Mouse (Mus musculus): ENCODE measurements around the gene Slc38a3. TPM values are rescaled to one million over a fixed set of nuclear protein-coding genes. Genes with fewer than 3 reads are reported as not detected.

The Slc38a3 gene
- total RNA-seq, 2 experiments from 2014 or later: 0.33 to 0.64 TPM

DNA sequence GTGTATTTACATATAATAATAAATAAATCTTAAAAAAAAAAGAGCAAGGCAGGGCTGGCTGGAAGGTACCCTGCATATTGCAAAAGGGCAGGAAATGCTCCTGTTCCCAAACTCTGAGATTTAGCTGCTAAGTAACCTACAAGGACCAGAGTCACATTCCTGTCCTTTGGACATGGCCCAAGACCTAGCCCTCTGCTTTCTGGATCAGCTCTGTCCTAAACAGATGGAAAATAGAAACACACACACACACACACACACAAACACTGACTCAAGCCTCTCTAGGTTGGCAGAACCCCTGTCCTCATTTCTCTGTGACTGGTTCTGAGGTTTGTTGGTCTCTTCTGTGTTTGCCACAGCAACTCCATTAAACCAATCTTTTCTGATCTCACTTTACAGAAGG is 48.4 kb downstream of the Slc38a3 start:
- no peak for DNase-seq (ENCODE audit: low spot score in 2 of 2)

- DNase-seq (ENCODE audit: low spot score in 2 of 2): peak in 1 of 2 experiments; percentile 32
Measured at GRCm38 (mm10) chr9:107619546-107619879, 49.8 kb downstream of the Slc38a3 start.

DNA sequence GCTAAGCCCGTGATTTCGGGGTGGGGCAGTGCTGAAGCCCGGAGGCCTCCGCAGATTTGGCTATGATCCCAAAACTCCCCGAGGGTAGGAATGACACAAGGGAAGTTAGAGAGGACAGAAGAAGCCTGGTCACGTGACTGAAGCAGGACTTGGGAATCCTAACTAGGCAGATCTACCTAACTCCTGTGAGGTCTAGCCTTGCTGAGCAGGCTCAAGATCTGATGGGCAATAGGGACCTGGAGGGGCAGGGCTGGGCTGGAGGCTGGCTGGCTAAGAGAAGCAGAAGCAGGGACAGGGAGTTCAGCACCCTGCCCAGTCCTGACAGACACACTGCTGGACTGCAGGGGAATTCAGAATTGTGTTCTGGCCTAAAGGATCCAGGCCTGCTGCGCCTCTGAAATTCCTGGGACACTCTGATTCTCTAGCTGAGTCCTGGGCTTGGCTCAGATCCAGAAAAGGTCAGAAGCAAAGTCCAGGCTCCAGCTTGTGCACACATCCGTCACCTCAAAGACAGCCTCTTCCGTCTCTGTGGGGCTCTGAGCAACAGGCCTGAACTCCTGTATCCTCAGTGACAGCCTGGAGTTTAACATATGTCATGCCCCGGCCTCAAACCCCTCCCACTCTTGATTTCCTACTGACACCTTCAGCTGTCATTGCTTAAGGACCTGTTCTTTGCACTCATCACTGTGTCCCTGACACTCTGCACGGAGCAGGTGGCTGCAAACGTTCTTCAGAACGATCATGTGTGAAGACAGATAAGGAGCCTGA is 50.4 kb downstream of the Slc38a3 start:
- DNase-seq (ENCODE audit: low spot score in 2 of 2): no peak

GRCm38 (mm10) chr9:107618098-107618497 is 51.2 kb downstream of the Slc38a3 start:
- no peak for DNase-seq (ENCODE audit: low spot score in 2 of 2)

GRCm38 (mm10) chr9:107617461-107617860 is 51.9 kb downstream of the Slc38a3 start:
- DNase-seq (ENCODE audit: low spot score in 2 of 2): no peak

GRCm38 (mm10) chr9:107615035-107615434 is 54.3 kb downstream of the Slc38a3 start:
- no peak for DNase-seq (ENCODE audit: low spot score in 2 of 2)

DNA sequence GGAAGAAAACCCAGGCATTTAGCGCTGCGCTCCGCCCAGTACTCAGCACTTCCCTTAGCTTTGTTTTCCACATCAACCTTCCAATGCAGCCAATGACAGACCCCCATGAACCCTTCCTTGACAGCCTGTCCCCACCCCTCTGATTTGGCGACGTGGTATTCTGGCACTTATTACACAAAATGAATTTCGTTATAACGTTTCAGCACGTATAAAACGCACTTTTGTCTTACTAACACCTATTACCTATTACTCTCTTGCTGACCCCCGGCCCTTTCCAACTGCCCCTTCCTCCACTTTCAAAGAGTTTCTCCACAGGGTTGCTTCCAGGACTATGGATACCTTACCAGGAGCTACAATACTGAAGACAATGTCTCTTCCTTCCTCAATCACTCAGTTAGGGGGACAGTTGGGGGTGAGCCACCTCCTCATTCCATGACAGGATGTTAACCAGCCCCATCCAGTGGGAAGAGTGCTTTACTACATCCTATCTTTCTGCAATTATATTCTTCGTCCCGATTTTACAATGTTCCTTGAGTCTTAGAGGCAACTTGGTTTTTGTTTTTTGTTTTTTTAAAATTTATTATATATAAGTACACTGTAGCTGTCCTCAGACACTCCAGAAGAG is 56.3 kb downstream of the Slc38a3 start:
- no peak for DNase-seq (ENCODE audit: low spot score in 2 of 2)

DNA sequence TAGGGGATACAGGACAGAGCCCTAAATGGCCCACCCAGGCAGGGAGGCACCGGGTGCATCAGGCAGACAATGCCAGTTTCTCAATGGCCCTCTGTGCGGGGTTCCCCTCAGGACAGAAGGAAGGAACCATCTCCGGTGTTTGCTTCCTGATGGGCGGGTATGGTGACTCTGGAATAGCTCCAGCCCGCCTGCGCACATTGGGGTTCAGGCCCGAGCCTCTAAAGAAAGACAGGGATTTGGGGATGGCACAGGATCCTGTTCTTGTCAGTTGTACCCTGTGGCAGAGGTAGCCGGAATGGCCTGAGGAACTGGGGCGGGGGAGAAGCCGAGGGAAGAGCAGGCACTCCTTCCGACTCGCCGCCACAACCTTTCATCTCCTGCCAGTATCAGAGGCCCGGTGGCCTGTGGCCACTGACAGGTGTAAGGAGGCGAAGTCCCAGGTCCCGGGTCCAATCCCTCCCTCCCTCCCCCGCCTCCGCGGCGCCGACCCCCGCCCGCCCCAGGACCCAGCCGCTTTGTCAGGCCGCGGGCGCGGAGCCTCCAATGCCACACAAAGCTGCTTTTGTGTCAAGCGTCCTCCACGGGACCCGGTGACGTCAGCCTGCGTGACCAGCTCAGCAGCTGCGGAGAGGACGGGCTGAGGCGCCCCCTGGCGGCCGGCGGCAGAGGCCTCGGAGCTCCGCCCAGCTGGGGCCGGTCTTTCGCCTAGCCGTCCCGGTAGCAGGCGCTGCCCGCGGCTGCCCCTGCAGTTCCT is 57.0 kb downstream of the Slc38a3 start:
- peak; percentile 100 for DNase-seq (ENCODE audit: low spot score in 2 of 2)

DNA sequence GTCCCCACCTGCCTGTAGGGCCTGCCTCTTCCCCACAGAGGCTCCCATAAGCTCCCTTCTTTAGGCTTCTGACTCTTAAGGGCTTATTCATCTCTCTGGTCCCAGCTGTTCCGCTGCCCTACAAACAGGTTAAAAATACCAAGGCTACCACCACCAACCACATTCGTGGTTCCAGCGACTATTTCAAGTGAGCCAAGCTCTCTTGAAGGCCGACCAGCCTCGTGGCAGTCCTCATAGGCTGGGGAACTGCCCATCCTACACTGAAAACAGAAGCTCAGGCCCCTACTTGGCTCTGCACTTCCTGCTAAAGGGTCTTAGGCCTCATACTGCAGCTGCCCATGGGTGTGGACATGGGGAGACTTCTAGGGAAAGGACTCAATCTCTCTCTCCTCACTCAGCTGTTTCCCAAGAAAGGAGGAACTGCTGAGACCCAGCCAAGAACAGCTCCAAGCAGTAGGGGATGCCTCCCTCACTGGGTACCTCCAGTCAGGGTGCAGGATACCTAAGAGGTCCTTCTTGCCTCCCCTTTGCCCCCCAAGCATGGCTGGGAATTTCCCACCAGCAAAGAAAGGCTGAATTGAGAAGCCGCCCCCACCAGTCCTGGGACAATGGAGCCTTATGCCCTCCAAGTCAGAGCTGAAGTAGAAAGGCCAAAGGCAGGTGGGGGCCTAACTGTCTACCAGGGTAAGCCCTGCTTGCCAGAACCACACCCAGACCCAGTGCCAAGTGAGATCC is 57.7 kb downstream of the Slc38a3 start:
- DNase-seq (ENCODE audit: low spot score in 2 of 2): no peak

GRCm38 (mm10) chr9:107609433-107609830 is 59.9 kb downstream of the Slc38a3 start:
- no peak for DNase-seq (ENCODE audit: low spot score in 2 of 2)

- no peak for DNase-seq (ENCODE audit: low spot score in 2 of 2)
Measured at GRCm38 (mm10) chr9:107608741-107609432, 60.4 kb downstream of the Slc38a3 start, which contains the start of gene Sema3b. Gene Sema3b (minus strand): TSS chr9:107609229.

DNA sequence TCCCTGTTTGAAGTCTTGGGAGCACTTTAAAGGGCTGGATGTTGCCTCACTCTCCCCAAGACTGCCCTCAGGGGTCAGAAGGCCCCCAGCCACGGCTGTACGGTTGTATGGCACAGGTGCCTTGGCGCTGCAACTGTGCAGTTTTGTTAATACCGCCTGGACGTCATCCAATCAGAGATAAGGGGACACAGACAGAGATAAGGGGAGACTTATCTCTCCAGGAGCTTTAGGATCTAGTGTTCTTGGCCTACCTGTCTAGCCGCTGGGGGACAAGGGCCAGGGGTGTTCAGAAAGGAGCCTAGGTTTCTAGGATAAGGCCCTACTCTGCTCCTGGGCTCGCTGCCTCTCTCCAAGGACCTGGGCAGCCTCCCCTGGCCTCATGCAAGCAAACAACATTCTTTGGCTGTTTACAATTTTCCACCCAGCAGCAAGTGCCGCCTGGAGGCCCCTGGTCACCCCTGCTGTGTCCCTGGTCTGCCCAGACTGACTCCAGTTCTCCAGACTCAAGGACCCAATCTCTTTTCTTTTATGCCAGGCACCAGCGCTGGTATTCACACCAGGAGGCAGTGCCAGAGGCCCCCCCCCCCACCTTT is 61.6 kb downstream of the Slc38a3 start:
- no peak for DNase-seq (ENCODE audit: low spot score in 2 of 2)

DNA sequence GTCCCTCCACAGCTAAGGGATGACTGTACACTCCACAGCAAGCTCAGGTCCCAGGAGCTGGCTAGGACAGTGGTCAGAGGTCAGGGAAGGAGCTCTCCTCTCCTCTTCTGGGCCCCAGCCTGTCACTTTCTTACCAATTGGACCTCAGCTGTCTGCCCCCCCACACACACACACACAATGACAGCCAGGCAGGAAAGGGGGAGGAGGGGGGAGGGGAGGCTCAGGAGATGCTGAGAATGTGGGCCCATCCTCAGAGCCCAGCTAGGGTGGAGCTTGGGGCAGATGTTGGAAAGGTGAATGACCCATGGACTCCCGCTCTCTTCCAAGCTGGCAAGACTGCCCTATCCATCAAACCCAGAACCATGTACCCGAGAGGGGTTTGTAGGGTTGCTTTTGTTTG is 62.3 kb downstream of the Slc38a3 start:
- DNase-seq (ENCODE audit: low spot score in 2 of 2): no peak

GRCm38 (mm10) chr9:107606591-107606990 is 62.7 kb downstream of the Slc38a3 start:
- no peak for DNase-seq (ENCODE audit: low spot score in 2 of 2)

DNA sequence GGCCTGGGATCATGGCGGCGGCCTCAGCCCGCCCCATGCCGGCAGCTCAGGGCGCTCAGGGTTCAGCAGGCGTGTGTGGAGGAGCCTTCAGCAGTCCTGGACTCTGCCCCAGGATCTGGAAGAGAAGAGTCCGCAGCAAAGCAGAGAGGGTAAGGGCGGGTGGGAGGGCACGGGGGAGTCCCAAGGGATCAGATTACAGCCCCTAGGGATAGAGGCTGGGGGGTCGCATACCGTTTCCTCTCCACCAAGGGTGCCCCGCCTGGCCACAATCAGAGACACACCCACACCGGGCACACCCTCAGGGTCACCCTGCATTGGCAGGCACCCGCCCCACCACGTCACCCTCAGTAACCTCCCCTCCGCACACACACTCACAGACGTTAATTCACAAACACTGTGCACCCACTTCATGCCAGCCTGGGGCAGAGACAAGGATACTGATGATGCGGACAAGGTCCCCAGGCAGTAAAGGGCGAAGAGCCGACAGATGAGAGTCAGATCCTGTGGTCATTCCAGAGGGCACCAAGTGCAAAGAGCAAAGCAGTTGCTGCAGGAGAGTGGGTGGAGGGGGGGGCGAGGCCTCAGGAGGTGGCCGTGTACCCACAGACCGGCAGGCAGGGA is 64.2 kb downstream of the Slc38a3 start:
- DNase-seq (ENCODE audit: low spot score in 2 of 2): no peak

DNA sequence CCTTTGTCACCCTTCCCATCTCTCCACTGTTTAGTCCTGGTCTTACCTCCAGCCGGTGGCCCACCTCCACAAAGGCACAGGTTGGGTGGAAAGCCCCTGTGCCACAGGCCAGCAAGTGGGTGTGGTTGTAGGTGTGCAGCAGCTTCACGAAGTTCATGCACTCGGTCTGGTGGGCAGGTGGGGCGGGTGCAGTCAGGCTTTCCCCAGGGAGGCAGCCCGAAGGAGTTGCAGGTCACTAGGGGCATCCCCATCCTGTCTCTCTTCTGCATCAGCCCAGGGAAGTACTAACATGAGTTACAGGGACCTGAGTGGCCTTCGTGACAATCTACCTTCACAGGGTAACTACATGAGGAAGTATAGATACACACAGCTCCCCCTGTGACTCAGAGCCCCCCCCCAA is 66.1 kb downstream of the Slc38a3 start:
- DNase-seq (ENCODE audit: low spot score in 2 of 2): no peak

DNA sequence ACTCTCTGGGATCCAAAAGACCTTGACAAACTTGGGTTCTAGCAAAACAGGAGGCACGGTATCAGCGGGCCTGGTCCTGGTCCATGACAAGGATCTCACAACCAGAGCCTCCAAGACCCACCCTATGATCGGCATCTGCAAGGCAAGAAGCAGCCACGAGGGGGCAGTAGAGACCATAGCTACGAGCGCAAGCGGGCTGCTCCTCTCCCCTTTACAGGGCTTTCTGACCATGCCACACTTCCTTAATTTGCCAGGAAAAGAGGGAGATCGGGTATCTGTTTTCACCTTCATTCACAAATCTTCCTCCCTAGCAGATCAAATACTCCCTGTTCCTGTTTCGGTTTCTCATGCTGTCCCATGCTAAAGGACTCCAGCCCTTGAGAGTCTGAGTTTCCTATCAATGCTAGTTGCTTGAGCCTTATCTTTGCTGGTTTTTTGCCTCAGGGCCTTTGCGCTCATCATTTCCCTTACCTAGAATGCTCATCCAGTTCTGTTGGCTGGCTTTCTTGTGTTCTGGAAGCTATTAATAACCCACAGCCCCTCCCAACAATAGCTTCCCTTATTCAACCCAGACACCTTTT is 67.2 kb downstream of the Slc38a3 start:
- peak; percentile 97 to 98 for DNase-seq (ENCODE audit: low spot score in 2 of 2)

GRCm38 (mm10) chr9:107601275-107601674 is 68.1 kb downstream of the Slc38a3 start:
- DNase-seq (ENCODE audit: low spot score in 2 of 2): no peak

- no peak for DNase-seq (ENCODE audit: low spot score in 2 of 2)
Measured at GRCm38 (mm10) chr9:107600745-107601144, 68.6 kb downstream of the Slc38a3 start.

All from adrenal gland, adult 18-20 months (tissue).